15 mouse cellular contexts compared by ENCODE assay signal in the genomic region with DNA sequence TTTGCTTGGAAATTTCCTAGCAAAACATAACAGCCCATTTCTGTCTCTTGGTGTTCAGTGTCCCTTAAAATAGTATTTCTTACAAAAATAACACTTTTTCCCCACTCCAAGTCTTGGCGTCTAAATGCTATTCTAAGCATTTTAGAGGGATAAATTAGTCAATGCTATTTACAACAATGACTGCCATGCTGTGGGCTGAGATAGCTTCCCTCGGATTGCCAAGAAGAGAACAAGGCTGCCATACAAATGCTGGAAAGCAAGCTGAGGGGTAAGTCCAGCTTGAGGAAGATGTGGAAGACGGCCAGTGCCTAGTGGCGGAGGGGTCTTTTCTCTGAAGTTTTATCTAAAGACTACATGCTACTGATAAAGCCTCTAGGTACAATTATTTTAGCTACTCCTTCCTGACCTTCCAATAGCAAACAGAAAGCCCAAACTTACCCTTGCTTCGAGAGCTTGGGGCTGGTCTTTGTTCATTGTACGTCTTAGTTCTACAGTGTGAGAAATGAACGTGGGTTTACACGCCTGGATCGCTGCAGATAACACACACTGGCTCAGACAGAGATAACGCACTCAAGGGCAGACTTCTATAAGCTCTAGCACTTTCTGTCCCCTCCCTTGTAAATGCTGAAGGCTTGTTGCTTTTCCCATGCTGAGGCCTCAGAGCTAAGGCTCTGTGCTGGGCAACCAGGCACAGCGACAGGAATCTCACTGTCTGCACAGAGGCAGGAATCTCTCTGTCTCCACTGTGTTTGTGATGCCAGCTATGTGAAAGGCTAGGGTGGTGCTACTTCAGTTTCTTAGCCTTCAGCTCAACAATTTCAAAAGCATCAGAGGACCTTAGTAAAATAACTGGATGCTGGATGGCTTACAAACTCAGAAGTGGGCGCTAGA.
A peak's percentile ranks its signal among the peaks of the same experiment; 100 is the strongest.
DNase-seq lines count a peak whose midpoint lies in the region; ATAC-seq lines count a peak whose summit lies in the region.
"Had no signal": no experiment of that assay in that cellular context is flagged by ENCODE, and none has a peak within 500 bp of the region (broad histone marks: within the 10 kb centered on the region; RNA-seq: fewer than 3 reads in every experiment).

No protein-coding gene starts in this region.

- H3K4me1 ChIP-seq in heart, embryonic 13.5 days = no peaks in the 10 kb centered on the region; the same call in none of the 2 replicates
- peaks cover 25% of the 10 kb centered on the region for H3K4me1 ChIP-seq in hindbrain, embryonic 15.5 days (replicated peaks)
- peaks cover 21% of the 10 kb centered on the region for H3K4me1 ChIP-seq in neural tube, embryonic 15.5 days

- H3K4me3 ChIP-seq in heart, embryonic 13.5 days = no peak overlapping the region
- H3K4me3 ChIP-seq in hindbrain, embryonic 15.5 days = no peak overlapping the region
- H3K4me3 ChIP-seq in neural tube, embryonic 15.5 days (replicated peaks) = no peak overlapping the region
- H3K4me3 ChIP-seq: heart, adult 2 months had no signal

- no peak overlapping the region for H3K4me2 ChIP-seq in heart, embryonic 13.5 days
- H3K4me2 ChIP-seq in hindbrain, embryonic 15.5 days = no peak overlapping the region
- H3K4me2 ChIP-seq in neural tube, embryonic 15.5 days = no peak overlapping the region

- H3K36me3 ChIP-seq in heart, embryonic 13.5 days = no peaks in the 10 kb centered on the region
- no peaks in the 10 kb centered on the region for H3K36me3 ChIP-seq in hindbrain, embryonic 15.5 days
- H3K36me3 ChIP-seq in neural tube, embryonic 15.5 days = no peaks in the 10 kb centered on the region

- no peak for DNase-seq in heart, adult 9 months (ENCODE audit: low spot score in 2 of 2)
- DNase-seq in right cerebral cortex, adult 18-20 months = peak; percentile 27
- no peak for DNase-seq in right cerebral cortex, postnatal 25 days
- no peak for DNase-seq in thymus, postnatal 14 days
- DNase-seq: cerebellum, postnatal 14 days; heart, adult 2 months; heart, postnatal 36 days; kidney, adult 18-20 months; kidney, postnatal 4 days; thymus, postnatal 36 days had no signal

- no peak for ATAC-seq in heart, embryonic 13.5 days (ENCODE audit: extremely low read depth, insufficient number of reproducible peaks, low FRiP score, low TSS enrichment)
- peak; percentile 61; the same call in 1 of the 2 replicates for ATAC-seq in hindbrain, embryonic 15.5 days (ENCODE audit: low FRiP score, low read depth)
- peak; percentile 45; the same call in 1 of the 2 replicates for ATAC-seq in neural tube, embryonic 15.5 days (ENCODE audit: low FRiP score)
- ATAC-seq in megakaryocyte, adult 5-6 weeks (ENCODE audit: poor library complexity, severe bottlenecking) = no peak
- ATAC-seq: activated CD4-positive, CD25-positive, alpha-beta regulatory T cell, adult 4 months had no signal

- no peak overlapping the region for H3K9ac ChIP-seq in heart, embryonic 13.5 days
- H3K9ac ChIP-seq in hindbrain, embryonic 15.5 days = no peak overlapping the region
- no peak overlapping the region for H3K9ac ChIP-seq in neural tube, embryonic 15.5 days (replicated peaks)

- H3K9me3 ChIP-seq in heart, embryonic 13.5 days = peaks cover 2% of the 10 kb centered on the region; the same call in 1 of the 2 replicates
- no peaks in the 10 kb centered on the region for H3K9me3 ChIP-seq in hindbrain, embryonic 15.5 days
- H3K9me3 ChIP-seq in neural tube, embryonic 15.5 days (replicated peaks) = no peaks in the 10 kb centered on the region

- H3K27me3 ChIP-seq in heart, embryonic 13.5 days (replicated peaks) = no peaks in the 10 kb centered on the region
- no peaks in the 10 kb centered on the region for H3K27me3 ChIP-seq in hindbrain, embryonic 15.5 days
- no peaks in the 10 kb centered on the region for H3K27me3 ChIP-seq in neural tube, embryonic 15.5 days (replicated peaks)

- WGBS in heart, embryonic 13.5 days = 43% methylated on average over 12 of the region's 12 CpGs
- 56% methylated on average over 12 of the region's 12 CpGs for WGBS in hindbrain, embryonic 15.5 days
- WGBS in neural tube, embryonic 15.5 days = 70% methylated on average over 12 of the region's 12 CpGs

- H3K27ac ChIP-seq in heart, embryonic 13.5 days (replicated peaks) = peak overlapping the region; percentile 39
- peak overlapping the region; percentile 76 for H3K27ac ChIP-seq in hindbrain, embryonic 15.5 days (replicated peaks)
- H3K27ac ChIP-seq in neural tube, embryonic 15.5 days (replicated peaks) = peak overlapping the region; percentile 73
- H3K27ac ChIP-seq: heart, adult 2 months had no signal

Comparison
In these comparisons a context has a peak if more than half of its experiments do, and no peak if none do; other contexts are left out.
1. ATAC-seq: peak in hindbrain, embryonic 15.5 days (single experiment) and neural tube, embryonic 15.5 days (single experiment); none in heart, embryonic 13.5 days (single experiment) and megakaryocyte, adult 5-6 weeks (single experiment).
2. Peak in every context shown above with its lines, with median percentiles within 50 percentile points of each other: H3K27ac ChIP-seq.